Mouse (Mus musculus) heart, adult 2 months (tissue): ENCODE data around the gene Mast3. TPM values are rescaled to one million over a fixed set of nuclear protein-coding genes. Genes with fewer than 3 reads are reported as not detected.
A peak's percentile ranks its signal among the peaks of the same experiment; 100 is the strongest.

Experiments
- DNase-seq, 2 experiments: peaks; one replicate each; pipeline ENCODE4 v3.0.0; 2021
- H3K27ac ChIP-seq: fragments of 200-600 bp; 2 replicates; pipeline ENCODE4 v1.8.1; 2022
- H3K27me3 ChIP-seq: fragments of 200-500 bp; 2 replicates; pipeline ENCODE4 v1.6.1; 2012; ENCODE audit warnings: mild to moderate bottlenecking, low read length, inconsistent platforms, mixed read lengths; ENCODE audit not compliant: control insufficient read depth, insufficient read depth
- H3K36me3 ChIP-seq: fragments of 200-500 bp; 2 replicates; pipeline ENCODE4 v1.6.1; 2012; ENCODE audit warnings: low read length, inconsistent platforms; ENCODE audit not compliant: control insufficient read depth, insufficient read depth
- H3K4me1 ChIP-seq: fragments of 200-500 bp; 2 replicates; pipeline ENCODE4 v1.6.1; 2011; ENCODE audit warnings: low read length; ENCODE audit not compliant: control insufficient read depth, insufficient read depth
- H3K4me3 ChIP-seq: fragments of 200-600 bp; 2 replicates; pipeline ENCODE4 v1.8.1; 2022
- H3K79me2 ChIP-seq: fragments of 200-500 bp; replicated peaks from 2 replicates; pipeline ENCODE4 v1.6.1; 2012; ENCODE audit warnings: mild to moderate bottlenecking, inconsistent platforms, low read length, moderate library complexity, mixed read lengths; ENCODE audit not compliant: control insufficient read depth, insufficient read depth
- H3K9ac ChIP-seq: fragments of 200-500 bp; 2 replicates; pipeline ENCODE4 v1.6.1; 2012; ENCODE audit warnings: low read depth, mild to moderate bottlenecking, control low read depth, inconsistent platforms, low read length, mixed read lengths
- CTCF ChIP-seq: fragments of 200-600 bp; IDR thresholded peaks from 2 replicates; pipeline ENCODE4 v1.8.1; 2022; ENCODE audit warnings: antibody characterized with exemption, mild to moderate bottlenecking, moderate library complexity
- EP300 ChIP-seq: fragments of 200-500 bp; IDR thresholded peaks from 2 replicates; pipeline ENCODE4 v1.6.1; 2011; ENCODE audit warnings: low read depth, low read length, control low read depth; ENCODE audit not compliant: insufficient read depth
- POLR2A ChIP-seq: fragments of 200-500 bp; IDR thresholded peaks from 2 replicates; pipeline ENCODE4 v1.6.1; 2011; ENCODE audit warnings: mild to moderate bottlenecking, low read depth, low read length, control low read depth; ENCODE audit not compliant: insufficient read depth
- WGBS: fragments of 180-500 bp; shearing (Covaris S2); methylation state at CpG from one replicate; pipeline ENCODE4 v1.1.7; 2018; 5-methylcytosine and 5-hydroxymethylcytosine counted together
- intact Hi-C: fragments of 180-260 bp; cut with DNase I; formaldehyde crosslinking; loops from one replicate; pipeline ENCODE4 v1.15.1; 2025
- polyA plus RNA-seq: library from polyadenylated mRNA; depleted of rRNA; stranded (reverse); fragments of >200 nt; gene quantifications from 2 replicates; pipeline ENCODE4 v1.2.3, GENCODE M21; 2012
- total RNA-seq, 2 experiments: library from RNA; stranded (reverse); gene quantifications; 2 replicates each; pipeline ENCODE4 v1.2.3; 2021

The Mast3 gene
- total and polyA plus RNA-seq, 3 experiments: 6.0 to 13.9 (median 7.4) TPM

- no peaks in the 10 kb centered on the region for H3K4me1 ChIP-seq
- no peaks in the 10 kb centered on the region for H3K27me3 ChIP-seq
- H3K79me2 ChIP-seq: no peaks in the 10 kb centered on the region
- H3K9ac ChIP-seq: no peak overlapping the region
- no peak overlapping the region for H3K27ac ChIP-seq
- DNase-seq: no peak
- H3K4me3 ChIP-seq: no peak overlapping the region
- intact Hi-C loops: no loop called here
- TF ChIP-seq POLR2A: no peak
- no peak for TF ChIP-seq EP300
- TF ChIP-seq CTCF: no peak
- 56% methylated on average over 7 of the region's 7 CpGs for WGBS
- H3K36me3 ChIP-seq: no peaks in the 10 kb centered on the region
Observed at GRCm38 (mm10) chr8:70850132-70850845, 45.4 kb upstream of the Mast3 start.

- WGBS: 56% methylated on average over 3 of the region's 3 CpGs
- Histone ChIP-seq H3K9ac (no peak overlapping the region), H3K4me3 (no peak overlapping the region), H3K27me3 (no peaks in the 10 kb centered on the region), H3K36me3 (no peaks in the 10 kb centered on the region), H3K4me1 (no peaks in the 10 kb centered on the region), H3K27ac (no peak overlapping the region), H3K79me2 (no peaks in the 10 kb centered on the region)
- peak in 1 of 2 experiments; percentile 69 for DNase-seq
- TF ChIP-seq CTCF: no peak
- no peak for TF ChIP-seq EP300
- TF ChIP-seq POLR2A: no peak
- intact Hi-C loops: no loop called here
Observed at GRCm38 (mm10) chr8:70849333-70849990, 44.6 kb upstream of the Mast3 start.

- no peak overlapping the region for H3K9ac ChIP-seq
- no peak overlapping the region for H3K27ac ChIP-seq
- H3K79me2 ChIP-seq: no peaks in the 10 kb centered on the region
- H3K27me3 ChIP-seq: no peaks in the 10 kb centered on the region
- no peaks in the 10 kb centered on the region for H3K4me1 ChIP-seq
- no peaks in the 10 kb centered on the region for H3K36me3 ChIP-seq
- intact Hi-C loops: no loop called here
- no peak for DNase-seq
- 49% methylated on average over 15 of the region's 15 CpGs for WGBS
- TF ChIP-seq CTCF (peak; percentile 39), EP300 (no peak), POLR2A (no peak)
- no peak overlapping the region for H3K4me3 ChIP-seq
Observed at GRCm38 (mm10) chr8:70846371-70847154, 41.7 kb upstream of the Mast3 start.

GRCm38 (mm10) chr8:70845108-70845507, 40.3 kb upstream of the Mast3 start:
- Histone ChIP-seq H3K27me3 (no peaks in the 10 kb centered on the region), H3K36me3 (no peaks in the 10 kb centered on the region), H3K79me2 (no peaks in the 10 kb centered on the region), H3K9ac (no peak overlapping the region), H3K4me1 (peaks cover 1% of the 10 kb centered on the region; the same call in 1 of the 2 replicates), H3K4me3 (no peak overlapping the region), H3K27ac (no peak overlapping the region)
- DNase-seq: no peak
- intact Hi-C loops: no loop called here
- 60% methylated on average over 5 of the region's 5 CpGs for WGBS
- TF ChIP-seq EP300 (no peak), CTCF (no peak), POLR2A (no peak)

- Histone ChIP-seq H3K4me3 (no peak overlapping the region), H3K4me1 (peaks cover 1% of the 10 kb centered on the region; the same call in 1 of the 2 replicates), H3K36me3 (no peaks in the 10 kb centered on the region), H3K79me2 (no peaks in the 10 kb centered on the region), H3K27ac (no peak overlapping the region), H3K9ac (no peak overlapping the region), H3K27me3 (no peaks in the 10 kb centered on the region)
- peak; percentile 86 to 92 for DNase-seq
- intact Hi-C loops: loop anchor here (1.0 kb wide), 2 partner anchors 25 to 49 kb away; no protein-coding TSS in a partner anchor
- 8% methylated on average over 6 of the region's 6 CpGs for WGBS
- TF ChIP-seq CTCF (no peak; the same call in 1 of the 2 replicates), POLR2A (no peak), EP300 (0 out of 2 replicates have a peak, but pooled peaks have one; percentile 45)
Observed at GRCm38 (mm10) chr8:70844523-70844922, 39.7 kb upstream of the Mast3 start.
